Mouse (Mus musculus): ENCODE measurements around the gene Pald1. TPM values are rescaled to one million over a fixed set of nuclear protein-coding genes. Genes with fewer than 3 reads are reported as not detected.

The Pald1 gene
- polyA plus RNA-seq, 1 experiment: 69.1 TPM

DNA sequence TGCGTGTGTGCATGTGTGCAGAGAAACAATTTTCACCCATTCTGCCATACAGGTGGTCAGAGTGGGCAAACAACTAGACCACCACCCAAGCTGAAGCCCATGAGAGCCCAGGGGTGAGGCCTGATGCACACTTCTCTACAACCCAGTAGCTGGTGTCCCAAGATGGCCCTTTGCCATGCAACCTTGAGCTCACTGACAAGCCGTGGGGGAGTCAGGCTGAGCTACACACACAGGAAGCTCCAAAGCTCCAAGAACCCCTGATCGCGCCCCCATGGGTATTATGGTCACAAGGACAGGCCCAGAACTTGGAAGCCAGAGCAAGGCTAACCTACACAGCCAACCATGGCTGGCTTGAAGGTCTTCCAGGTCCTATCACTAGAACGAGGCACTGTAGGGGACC is 5.3 kb downstream of the Pald1 start:
- 67% methylated on average over 5 of the region's 5 CpGs for WGBS
- peaks cover 47% of the 10 kb centered on the region for H3K4me1 ChIP-seq (ENCODE audit: control insufficient read depth, insufficient read depth, low read length)
- H3K4me3 ChIP-seq (replicated peaks; ENCODE audit: extremely low read depth, low read depth, low read length): no peak overlapping the region
- TF ChIP-seq CTCF (IDR thresholded peaks at IDR 0.05; ENCODE audit: insufficient read depth, low read length): no peak
- TF ChIP-seq POLR2A (IDR thresholded peaks at IDR 0.05; ENCODE audit: borderline replicate concordance, extremely low read depth, low read depth, low read length): no peak
- no peak for DNase-seq

DNA sequence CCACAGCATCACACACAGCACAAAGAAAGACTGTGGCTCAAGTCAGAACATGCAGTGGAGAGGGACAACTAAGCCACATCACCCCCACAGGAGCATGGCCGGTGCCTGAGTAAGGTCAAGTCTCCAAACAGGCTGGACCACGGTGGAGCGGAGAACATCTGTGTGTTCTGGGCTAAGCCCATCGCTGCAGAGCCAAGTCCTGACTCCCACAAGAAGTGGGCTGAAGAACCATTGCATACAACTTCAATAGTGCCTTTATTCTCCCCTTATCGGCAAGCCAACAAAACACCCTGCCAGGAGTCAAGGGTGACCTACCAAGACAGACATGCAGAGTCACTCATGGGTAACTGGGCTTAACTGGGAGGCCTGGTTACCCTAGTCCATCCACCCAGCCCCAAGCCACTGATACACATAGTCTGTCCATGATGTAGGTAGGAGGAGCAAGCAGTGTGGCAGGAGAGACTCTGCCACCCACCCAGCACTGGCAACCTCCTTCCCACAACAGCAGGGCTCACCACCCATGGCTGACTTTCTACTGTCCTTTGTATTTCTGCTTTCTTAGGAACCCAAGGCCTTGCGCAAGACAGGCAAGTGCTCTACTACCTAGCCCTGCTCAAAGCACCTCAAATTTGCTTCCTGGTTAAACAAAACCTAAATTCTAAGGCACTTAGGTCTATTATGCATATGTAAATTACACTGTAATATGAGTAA is 8.4 kb downstream of the Pald1 start:
- TF ChIP-seq POLR2A (IDR thresholded peaks at IDR 0.05; ENCODE audit: borderline replicate concordance, extremely low read depth, low read depth, low read length): no peak
- no peak for TF ChIP-seq CTCF (IDR thresholded peaks at IDR 0.05; ENCODE audit: insufficient read depth, low read length)
- H3K4me3 ChIP-seq (replicated peaks; ENCODE audit: extremely low read depth, low read depth, low read length): no peak overlapping the region
- peaks cover 62% of the 10 kb centered on the region for H3K4me1 ChIP-seq (ENCODE audit: control insufficient read depth, insufficient read depth, low read length)
- 39% methylated on average over 6 of the region's 6 CpGs for WGBS
- no peak for DNase-seq

DNA sequence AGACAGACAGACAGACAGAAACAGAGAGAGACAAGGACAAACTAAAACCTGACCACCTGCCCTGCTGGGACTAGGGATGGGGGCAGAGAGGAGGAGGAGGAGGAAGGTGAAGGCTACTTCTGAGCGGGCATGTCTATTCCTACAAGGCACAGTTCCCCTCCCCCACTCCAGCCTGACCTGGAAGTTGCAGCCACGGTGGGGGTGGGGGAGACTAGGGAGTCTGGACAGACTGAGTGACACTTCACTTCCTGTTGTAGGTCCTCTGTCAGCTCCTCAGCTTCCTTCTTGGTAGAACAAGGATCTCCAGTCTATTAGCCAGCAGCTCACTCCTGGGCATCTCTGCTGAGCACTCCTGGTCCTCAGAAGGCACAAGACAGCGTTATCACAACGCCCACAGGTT is 9.3 kb downstream of the Pald1 start:
- 13% methylated on average over 4 of the region's 4 CpGs for WGBS

DNA sequence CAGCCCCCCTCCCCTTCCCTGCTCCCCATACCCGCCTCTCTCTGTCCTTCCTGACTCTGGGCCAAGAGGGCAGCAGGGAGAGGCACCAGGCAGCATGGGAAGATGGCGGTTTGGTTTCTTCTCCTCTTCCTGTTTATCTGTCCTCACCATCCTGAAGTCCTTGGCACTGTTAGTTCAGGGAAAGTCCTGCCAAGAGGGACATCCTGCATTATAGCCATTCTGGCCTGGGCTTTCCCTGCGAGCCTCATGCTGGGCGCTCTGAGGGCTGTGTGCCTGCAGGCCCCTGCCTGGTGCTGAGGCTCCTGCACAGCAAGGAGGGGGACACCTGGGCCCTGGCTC is 10.8 kb downstream of the Pald1 start:
- H3K4me1 ChIP-seq (ENCODE audit: control insufficient read depth, insufficient read depth, low read length): peaks cover 48% of the 10 kb centered on the region

More for the DNA sequence above, 9.3 kb downstream of the Pald1 start:
- Histone ChIP-seq H3K4me1 (ENCODE audit: control insufficient read depth, insufficient read depth, low read length) (peaks cover 59% of the 10 kb centered on the region), H3K4me3 (replicated peaks; ENCODE audit: extremely low read depth, low read depth, low read length) (peak overlapping the region; percentile 6)
- DNase-seq: no peak
- TF ChIP-seq CTCF (IDR thresholded peaks at IDR 0.05; ENCODE audit: insufficient read depth, low read length): no peak
- no peak for TF ChIP-seq POLR2A (IDR thresholded peaks at IDR 0.05; ENCODE audit: borderline replicate concordance, extremely low read depth, low read depth, low read length)

DNA sequence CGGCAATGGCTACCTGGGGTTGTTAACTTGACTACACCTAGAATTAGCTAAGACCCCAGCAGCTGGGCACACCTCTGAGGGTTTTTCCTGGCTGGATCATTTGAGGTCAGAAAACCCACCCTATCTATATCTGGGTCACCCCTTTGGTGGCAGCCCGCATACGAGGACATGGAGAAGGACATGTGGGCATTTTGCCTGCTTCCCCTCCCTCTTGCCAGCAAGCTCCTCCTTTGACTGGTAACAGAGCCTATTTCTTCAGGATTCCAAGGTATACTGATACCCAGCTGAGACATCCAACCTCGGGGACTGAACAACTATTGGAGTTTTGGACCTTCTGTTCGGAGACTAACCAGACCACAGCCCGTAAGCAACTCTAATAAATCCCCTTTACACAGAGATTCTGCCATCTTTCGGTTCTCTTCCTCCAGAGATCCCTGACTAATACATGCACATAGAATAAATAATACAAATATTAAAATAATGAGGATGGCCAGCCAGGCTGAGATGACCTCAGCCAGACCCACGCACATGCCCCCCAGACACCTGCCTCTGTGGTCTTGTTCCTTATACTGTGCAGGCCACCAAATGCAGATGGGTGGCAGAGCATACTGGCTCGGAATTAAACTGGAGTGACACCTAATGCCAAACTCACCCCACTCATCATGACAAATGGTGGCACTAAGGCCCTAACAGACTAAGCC is 11.3 kb downstream of the Pald1 start:
- DNase-seq: no peak
- Histone ChIP-seq H3K4me1 (ENCODE audit: control insufficient read depth, insufficient read depth, low read length) (peaks cover 45% of the 10 kb centered on the region), H3K4me3 (replicated peaks; ENCODE audit: extremely low read depth, low read depth, low read length) (no peak overlapping the region)
- WGBS: 59% methylated on average over 9 of the region's 9 CpGs
- no peak for TF ChIP-seq CTCF (IDR thresholded peaks at IDR 0.05; ENCODE audit: insufficient read depth, low read length)
- TF ChIP-seq POLR2A (IDR thresholded peaks at IDR 0.05; ENCODE audit: borderline replicate concordance, extremely low read depth, low read depth, low read length): no peak

More for the DNA sequence above, 10.8 kb downstream of the Pald1 start:
- DNase-seq: no peak
- 36% methylated on average over 4 of the region's 4 CpGs for WGBS
- no peak for TF ChIP-seq POLR2A (IDR thresholded peaks at IDR 0.05; ENCODE audit: borderline replicate concordance, extremely low read depth, low read depth, low read length)
- TF ChIP-seq CTCF (IDR thresholded peaks at IDR 0.05; ENCODE audit: insufficient read depth, low read length): no peak
- H3K4me3 ChIP-seq (replicated peaks; ENCODE audit: extremely low read depth, low read depth, low read length): no peak overlapping the region

DNA sequence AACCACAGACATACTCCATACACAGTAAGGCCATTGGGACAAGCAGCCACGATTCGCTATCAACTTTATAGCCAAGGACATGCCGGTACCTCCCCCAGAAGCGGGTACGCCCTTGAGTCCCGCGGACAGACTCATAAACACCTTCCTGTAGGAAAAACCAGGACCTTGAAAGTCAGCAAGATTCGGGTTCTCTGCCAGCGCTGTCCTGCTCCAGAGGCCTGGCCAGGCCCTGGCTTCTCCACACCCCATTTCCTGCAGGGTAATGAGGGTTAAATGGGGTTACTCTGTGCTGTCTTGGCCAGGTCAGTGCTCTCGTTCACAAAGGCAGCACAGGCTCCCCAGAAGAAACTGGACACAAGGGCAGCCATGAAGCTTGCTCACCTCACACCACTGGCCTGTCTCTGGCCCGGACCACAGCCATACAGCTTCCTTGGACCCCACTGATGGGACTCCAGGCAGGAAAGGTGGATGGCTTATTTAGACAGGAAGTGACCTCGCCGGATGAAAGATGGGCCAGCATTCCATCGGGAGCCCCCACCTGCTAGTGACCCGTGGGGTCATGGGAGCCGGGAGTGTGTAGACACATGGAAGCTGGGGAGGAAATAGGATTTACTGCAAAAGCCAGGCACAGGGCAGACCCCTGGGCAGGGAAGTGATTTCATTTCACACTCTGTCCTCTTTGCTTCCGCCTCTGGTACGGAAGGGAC is 12.9 kb downstream of the Pald1 start:
- H3K4me3 ChIP-seq (replicated peaks; ENCODE audit: extremely low read depth, low read depth, low read length): no peak overlapping the region
- TF ChIP-seq POLR2A (IDR thresholded peaks at IDR 0.05; ENCODE audit: borderline replicate concordance, extremely low read depth, low read depth, low read length) (no peak), CTCF (IDR thresholded peaks at IDR 0.05; ENCODE audit: insufficient read depth, low read length) (no peak)
- peaks cover 51% of the 10 kb centered on the region for H3K4me1 ChIP-seq (ENCODE audit: control insufficient read depth, insufficient read depth, low read length)
- DNase-seq: no peak
- 39% methylated on average over 18 of the region's 18 CpGs for WGBS

DNA sequence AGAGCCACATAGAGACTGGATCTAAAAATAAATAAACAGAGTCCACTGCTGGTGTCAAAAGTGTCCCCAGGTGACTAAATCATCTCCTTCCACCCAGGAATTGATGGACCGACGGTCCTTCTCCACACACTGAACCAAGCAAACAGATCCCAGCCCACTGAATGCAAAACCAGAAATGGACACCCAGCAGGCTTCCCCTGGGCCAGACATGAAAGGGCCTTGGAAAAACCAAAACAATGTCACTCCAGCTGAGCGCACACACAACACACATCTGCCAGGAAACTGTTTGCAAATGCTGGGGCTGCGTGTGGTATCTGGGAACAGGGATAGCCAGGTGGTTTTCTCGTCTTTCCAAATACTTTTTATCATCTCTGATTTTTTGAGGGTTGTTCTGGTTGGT is 13.6 kb downstream of the Pald1 start:
- 41% methylated on average over 5 of the region's 5 CpGs for WGBS
- Histone ChIP-seq H3K4me1 (ENCODE audit: control insufficient read depth, insufficient read depth, low read length) (peaks cover 47% of the 10 kb centered on the region), H3K4me3 (replicated peaks; ENCODE audit: extremely low read depth, low read depth, low read length) (no peak overlapping the region)
- TF ChIP-seq POLR2A (IDR thresholded peaks at IDR 0.05; ENCODE audit: borderline replicate concordance, extremely low read depth, low read depth, low read length) (no peak), CTCF (IDR thresholded peaks at IDR 0.05; ENCODE audit: insufficient read depth, low read length) (no peak)
- no peak for DNase-seq

DNA sequence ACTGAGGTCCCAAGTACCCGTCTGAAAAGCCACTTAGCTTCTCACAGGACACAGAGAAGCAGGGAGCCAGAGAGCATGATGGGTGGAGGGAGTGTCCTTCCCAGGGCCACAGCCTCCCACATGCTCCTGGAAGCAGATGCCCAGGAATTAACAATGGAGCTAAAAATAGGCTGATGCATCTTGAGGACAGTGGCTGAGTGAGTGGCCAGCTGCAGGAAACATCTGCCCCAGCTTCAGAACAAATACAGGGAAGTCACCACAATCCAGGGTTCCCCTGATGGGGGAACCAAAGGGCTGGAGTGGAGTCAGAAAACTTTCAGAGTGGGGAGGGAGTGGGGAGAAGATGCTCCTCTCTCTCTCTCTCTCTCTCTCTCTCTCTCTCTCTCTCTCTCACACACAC is 17.4 kb downstream of the Pald1 start:
- Histone ChIP-seq H3K4me1 (ENCODE audit: control insufficient read depth, insufficient read depth, low read length) (peaks cover 30% of the 10 kb centered on the region), H3K4me3 (replicated peaks; ENCODE audit: extremely low read depth, low read depth, low read length) (no peak overlapping the region)
- no peak for TF ChIP-seq CTCF (IDR thresholded peaks at IDR 0.05; ENCODE audit: insufficient read depth, low read length)
- TF ChIP-seq POLR2A (IDR thresholded peaks at IDR 0.05; ENCODE audit: borderline replicate concordance, extremely low read depth, low read depth, low read length): no peak
- WGBS: 24% methylated on average over 1 of the region's 1 CpGs
- DNase-seq: no peak

DNA sequence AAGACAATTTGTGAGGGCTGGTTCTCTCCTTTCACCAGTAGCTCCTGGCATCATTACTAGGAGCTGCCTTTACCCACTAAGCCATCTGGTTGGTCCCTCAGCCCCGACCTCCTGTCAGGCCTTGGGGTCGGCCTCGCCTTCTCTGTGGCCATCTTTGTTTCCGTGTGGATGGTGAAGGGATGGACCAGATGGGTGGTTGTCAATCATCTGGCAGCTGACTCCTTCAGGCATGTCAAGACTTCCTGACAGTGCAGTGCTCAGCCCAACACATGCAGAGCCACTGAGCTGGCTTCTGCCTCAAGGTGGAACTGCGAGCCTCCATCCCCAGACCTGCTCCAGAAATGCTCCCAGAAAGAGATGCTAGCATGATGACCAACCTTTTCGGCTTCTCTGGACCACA is 18.9 kb downstream of the Pald1 start:
- no peak overlapping the region for H3K4me3 ChIP-seq (replicated peaks; ENCODE audit: extremely low read depth, low read depth, low read length)
- 90% methylated on average over 6 of the region's 6 CpGs for WGBS
- no peak for TF ChIP-seq POLR2A (IDR thresholded peaks at IDR 0.05; ENCODE audit: borderline replicate concordance, extremely low read depth, low read depth, low read length)
- no peak for TF ChIP-seq CTCF (IDR thresholded peaks at IDR 0.05; ENCODE audit: insufficient read depth, low read length)
- no peak for DNase-seq
- peaks cover 19% of the 10 kb centered on the region for H3K4me1 ChIP-seq (ENCODE audit: control insufficient read depth, insufficient read depth, low read length)

Data from lung, adult 2 months (tissue).